Mouse (Mus musculus): ENCODE results near the gene Sox5. TPM values are rescaled to one million over a fixed set of nuclear protein-coding genes. Genes with fewer than 3 reads are reported as not detected.

Gene Sox5
- polyA plus RNA-seq, 1 experiment from 2014 or later = 34.3 TPM

- H3K27me3 ChIP-seq (ENCODE audit: control insufficient read depth, insufficient read depth, low read length) = no peaks in the 10 kb centered on the region
- no peak for DNase-seq (ENCODE audit: low spot score)
- no peaks in the 10 kb centered on the region for H3K9me3 ChIP-seq (ENCODE audit: control insufficient read depth, low read length)
- H3K4me2 ChIP-seq (ENCODE audit: low read depth) = no peak overlapping the region
- no peak overlapping the region for H3K4me3 ChIP-seq (ENCODE audit: low read depth, low read length)
- H3K36me3 ChIP-seq (ENCODE audit: control insufficient read depth, insufficient read depth, low read length) = no peaks in the 10 kb centered on the region
- H3K9ac ChIP-seq (ENCODE audit: low read length) = no peak overlapping the region
- H3K27ac ChIP-seq (ENCODE audit: low read depth, low read length) = no peak overlapping the region
- no peak for ATAC-seq (ENCODE audit: insufficient read depth, low FRiP score, low TSS enrichment)
- no peaks in the 10 kb centered on the region for H3K4me1 ChIP-seq (ENCODE audit: control insufficient read depth, insufficient read depth, low read length)
- WGBS = 76% methylated on average over 5 of the region's 5 CpGs
Observed at GRCm38 (mm10) chr6:143787360-143787759, 994.4 kb downstream of the Sox5 start.

- DNase-seq (ENCODE audit: low spot score) = no peak
- Histone ChIP-seq H3K36me3 (ENCODE audit: control insufficient read depth, insufficient read depth, low read length) (no peaks in the 10 kb centered on the region), H3K9ac (ENCODE audit: low read length) (no peak overlapping the region), H3K27ac (ENCODE audit: low read depth, low read length) (no peak overlapping the region), H3K4me3 (ENCODE audit: low read depth, low read length) (no peak overlapping the region), H3K4me2 (ENCODE audit: low read depth) (no peak overlapping the region), H3K4me1 (ENCODE audit: control insufficient read depth, insufficient read depth, low read length) (no peaks in the 10 kb centered on the region), H3K9me3 (ENCODE audit: control insufficient read depth, low read length) (no peaks in the 10 kb centered on the region), H3K27me3 (ENCODE audit: control insufficient read depth, insufficient read depth, low read length) (no peaks in the 10 kb centered on the region)
- ATAC-seq (ENCODE audit: insufficient read depth, low FRiP score, low TSS enrichment) = no peak
- WGBS = 88% methylated on average over 4 of the region's 4 CpGs
Observed at GRCm38 (mm10) chr6:143785685-143786084, 996.1 kb downstream of the Sox5 start.
